Mouse (Mus musculus): ENCODE measurements at regions not wholly inside any gene's neighbourhood (a gene's known extent, or its start where the extent isn't known, plus 50 kb on each side); places are given as distances from the start of the nearest gene placed in this dataset.

DNA sequence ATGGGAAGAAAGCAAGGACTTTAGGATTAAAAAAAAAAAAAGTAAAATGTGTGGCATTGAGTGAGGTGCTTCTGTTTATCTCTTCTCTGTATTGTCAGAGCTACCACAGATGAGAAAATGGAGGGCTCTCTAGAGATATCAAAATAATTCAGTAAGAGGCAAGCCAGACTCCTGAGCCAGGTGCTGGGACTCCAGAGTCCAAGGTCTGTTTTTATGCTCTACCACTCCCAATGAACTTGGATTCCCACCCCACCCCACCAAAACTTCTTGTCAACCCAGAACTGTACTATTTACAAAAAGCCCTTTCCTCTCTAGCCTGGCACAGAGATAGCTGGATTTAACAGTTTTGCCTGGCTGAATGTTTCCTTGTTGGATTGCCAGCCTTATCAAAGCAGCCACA is 58.7 kb upstream of the Tmem17 start:
- Histone ChIP-seq H3K36me3 (ENCODE audit: control insufficient read depth in 1 of 2, insufficient read depth in 2 of 2, low read length in 2 of 2) (no peaks in the 10 kb centered on the region), H3K4me1 (ENCODE audit: control insufficient read depth in 1 of 2, insufficient read depth in 2 of 2, low read length in 2 of 2) (no peaks in the 10 kb centered on the region)

DNA sequence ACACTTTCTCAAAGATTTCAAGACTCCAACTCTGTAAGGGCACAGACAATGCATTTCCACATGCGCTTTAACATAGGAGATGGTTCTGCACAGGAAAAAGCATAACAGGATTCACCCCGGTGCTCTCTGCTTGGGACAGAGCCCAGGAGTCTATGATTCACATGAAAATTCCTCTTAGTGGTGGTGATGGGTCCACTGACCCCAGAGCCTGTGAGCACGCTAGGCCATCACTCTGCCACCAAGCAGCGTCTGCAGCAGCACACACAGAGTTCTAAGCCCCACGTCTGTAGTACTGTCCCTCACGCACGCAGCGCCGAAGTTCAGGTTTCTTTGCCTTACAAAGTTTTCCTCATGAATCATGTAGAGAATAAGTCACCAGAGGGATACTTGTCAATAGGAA is 55.6 kb upstream of the Tmem17 start:
- Histone ChIP-seq H3K27me3 (ENCODE audit: control insufficient read depth in 1 of 2, insufficient read depth in 2 of 2, low read length in 2 of 2) (no peaks in the 10 kb centered on the region), H3K4me3 (ENCODE audit: control insufficient read depth in 1 of 2, insufficient read depth in 1 of 2, low read depth in 2 of 2, low read length in 2 of 2) (no peak overlapping the region), H3K9me3 (replicated peaks; ENCODE audit: insufficient read depth, low read length) (no peaks in the 10 kb centered on the region), H3K36me3 (ENCODE audit: control insufficient read depth in 1 of 2, insufficient read depth in 2 of 2, low read length in 2 of 2) (no peaks in the 10 kb centered on the region), H3K9ac (ENCODE audit: control insufficient read depth, low read depth, low read length, poor library complexity, severe bottlenecking) (no peak overlapping the region), H3K27ac (ENCODE audit: control insufficient read depth, low read depth, low read length) (no peak overlapping the region), H3K4me1 (ENCODE audit: control insufficient read depth in 1 of 2, insufficient read depth in 2 of 2, low read length in 2 of 2) (no peaks in the 10 kb centered on the region), H3K79me2 (ENCODE audit: control insufficient read depth, insufficient read depth, low read length, poor library complexity) (no peaks in the 10 kb centered on the region)
- TF ChIP-seq JUND (IDR thresholded peaks at IDR 0.05; ENCODE audit: low read depth, low read length) (no peak), MXI1 (IDR thresholded peaks at IDR 0.05; ENCODE audit: low read depth, low read length) (no peak), GATA1 (IDR thresholded peaks at IDR 0.05; ENCODE audit: low read depth, low read length) (no peak), CTCF (IDR thresholded peaks at IDR 0.05 in 2 of 3, conservative IDR thresholded peaks at IDR 0.05 in 1 of 3; ENCODE audit: control insufficient read depth in 1 of 3, insufficient read depth in 1 of 3, low read depth in 2 of 3, low read length in 3 of 3, poor library complexity in 1 of 3, severe bottlenecking in 1 of 3) (no peak), ELF1 (IDR thresholded peaks at IDR 0.05; ENCODE audit: low read depth, low read length) (no peak), NELFE (IDR thresholded peaks at IDR 0.05; ENCODE audit: low read depth, low read length) (no peak), RAD21 (IDR thresholded peaks at IDR 0.05; ENCODE audit: low read depth, low read length) (no peak), POLR2A (IDR thresholded peaks at IDR 0.05; ENCODE audit: control insufficient read depth in 1 of 2, insufficient read depth in 1 of 2, low read depth in 1 of 2, low read length in 2 of 2, poor library complexity in 1 of 2) (no peak), CHD1 (IDR thresholded peaks at IDR 0.05; ENCODE audit: low read depth, low read length) (no peak), MAX (IDR thresholded peaks at IDR 0.05; ENCODE audit: low read length) (no peak), SMC3 (IDR thresholded peaks at IDR 0.05; ENCODE audit: low read depth, low read length) (no peak), E2F4 (IDR thresholded peaks at IDR 0.05; ENCODE audit: borderline replicate concordance, low read depth, low read length) (no peak), POLR2AphosphoS5 (IDR thresholded peaks at IDR 0.05; ENCODE audit: borderline replicate concordance, low read depth, low read length) (no peak), ZMIZ1 (IDR thresholded peaks at IDR 0.05; ENCODE audit: low read depth, low read length) (no peak), ZKSCAN1 (IDR thresholded peaks at IDR 0.05; ENCODE audit: low read depth, low read length) (no peak)
- DNase-seq (ENCODE audit: low read depth, low spot score), result no peak

More for the DNA sequence above, 58.7 kb upstream of the Tmem17 start:
- Histone ChIP-seq H3K79me2 (ENCODE audit: control insufficient read depth, insufficient read depth, low read length, poor library complexity) (no peaks in the 10 kb centered on the region), H3K4me3 (ENCODE audit: control insufficient read depth in 1 of 2, insufficient read depth in 1 of 2, low read depth in 2 of 2, low read length in 2 of 2) (no peak overlapping the region), H3K27ac (ENCODE audit: control insufficient read depth, low read depth, low read length) (no peak overlapping the region), H3K9ac (ENCODE audit: control insufficient read depth, low read depth, low read length, poor library complexity, severe bottlenecking) (no peak overlapping the region), H3K27me3 (ENCODE audit: control insufficient read depth in 1 of 2, insufficient read depth in 2 of 2, low read length in 2 of 2) (no peaks in the 10 kb centered on the region), H3K9me3 (replicated peaks; ENCODE audit: insufficient read depth, low read length) (no peaks in the 10 kb centered on the region)
- TF ChIP-seq ETS1 (IDR thresholded peaks at IDR 0.05; ENCODE audit: low read depth, low read length), result no peak
- DNase-seq (ENCODE audit: low read depth, low spot score), result no peak

DNA sequence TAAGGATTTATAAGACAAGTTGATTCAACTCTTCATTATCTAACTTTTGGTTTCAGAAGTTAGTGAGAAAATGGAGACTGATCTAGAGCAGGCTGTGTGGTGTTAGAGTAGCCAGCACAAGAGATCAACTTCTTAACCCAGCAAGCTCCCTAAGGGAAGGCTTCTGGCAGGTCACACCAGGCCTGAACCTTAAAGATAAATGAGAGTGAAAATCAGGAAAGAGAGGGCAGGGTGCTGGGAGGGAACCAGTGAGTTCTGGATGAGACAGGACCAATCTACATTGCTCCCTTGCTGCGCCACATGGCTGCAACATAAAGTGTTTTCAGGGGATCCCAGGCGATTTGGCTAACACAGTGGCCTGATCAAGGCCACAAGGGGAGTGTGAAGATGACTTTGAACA is 54.7 kb upstream of the Tmem17 start:
- no peaks in the 10 kb centered on the region for H3K79me2 ChIP-seq (ENCODE audit: control insufficient read depth, insufficient read depth, low read length, poor library complexity)
- H3K27ac ChIP-seq (ENCODE audit: control insufficient read depth, low read depth, low read length), result no peak overlapping the region
- TF ChIP-seq POLR2A (IDR thresholded peaks at IDR 0.05; ENCODE audit: control insufficient read depth in 1 of 2, insufficient read depth in 1 of 2, low read depth in 1 of 2, low read length in 2 of 2, poor library complexity in 1 of 2), result no peak
- no peak for TF ChIP-seq POLR2AphosphoS2 (IDR thresholded peaks at IDR 0.05; ENCODE audit: low read length)
- no peak for TF ChIP-seq GATA1 (IDR thresholded peaks at IDR 0.05; ENCODE audit: low read depth, low read length)
- TF ChIP-seq ETS1 (IDR thresholded peaks at IDR 0.05; ENCODE audit: low read depth, low read length), result no peak
- no peak for TF ChIP-seq NRF1 (IDR thresholded peaks at IDR 0.05; ENCODE audit: insufficient read depth, low read depth, low read length, poor library complexity, severe bottlenecking)
- TF ChIP-seq TBP (IDR thresholded peaks at IDR 0.05; ENCODE audit: low read depth, low read length), result no peak
- no peak for TF ChIP-seq USF1 (IDR thresholded peaks at IDR 0.05; ENCODE audit: low read depth, low read length)
- H3K27me3 ChIP-seq (ENCODE audit: control insufficient read depth in 1 of 2, insufficient read depth in 2 of 2, low read length in 2 of 2), result no peaks in the 10 kb centered on the region; a peak in 1 of 4 replicates
- no peaks in the 10 kb centered on the region for H3K36me3 ChIP-seq (ENCODE audit: control insufficient read depth in 1 of 2, insufficient read depth in 2 of 2, low read length in 2 of 2)
- H3K9ac ChIP-seq (ENCODE audit: control insufficient read depth, low read depth, low read length, poor library complexity, severe bottlenecking), result no peak overlapping the region
- H3K4me1 ChIP-seq (ENCODE audit: control insufficient read depth in 1 of 2, insufficient read depth in 2 of 2, low read length in 2 of 2), result no peaks in the 10 kb centered on the region
- no peak overlapping the region for H3K4me3 ChIP-seq (ENCODE audit: control insufficient read depth in 1 of 2, insufficient read depth in 1 of 2, low read depth in 2 of 2, low read length in 2 of 2)
- no peak for DNase-seq (ENCODE audit: low read depth, low spot score)
- no peaks in the 10 kb centered on the region for H3K9me3 ChIP-seq (replicated peaks; ENCODE audit: insufficient read depth, low read length)

Data from MEL (cell line).